Mouse (Mus musculus) stomach, postnatal 0 days (tissue): ENCODE results near the gene Gm11937.

Experiments
- CTCF ChIP-seq: IDR thresholded peaks from 2 replicates; pipeline ENCODE4 v1.5.1; 2016; ENCODE audit warnings: antibody characterized with exemption, low read depth, mild to moderate bottlenecking, moderate library complexity
- EP300 ChIP-seq: optimal IDR thresholded peaks from 2 replicates; pipeline ENCODE3; 2016; ENCODE audit warnings: antibody characterized with exemption

DNA sequence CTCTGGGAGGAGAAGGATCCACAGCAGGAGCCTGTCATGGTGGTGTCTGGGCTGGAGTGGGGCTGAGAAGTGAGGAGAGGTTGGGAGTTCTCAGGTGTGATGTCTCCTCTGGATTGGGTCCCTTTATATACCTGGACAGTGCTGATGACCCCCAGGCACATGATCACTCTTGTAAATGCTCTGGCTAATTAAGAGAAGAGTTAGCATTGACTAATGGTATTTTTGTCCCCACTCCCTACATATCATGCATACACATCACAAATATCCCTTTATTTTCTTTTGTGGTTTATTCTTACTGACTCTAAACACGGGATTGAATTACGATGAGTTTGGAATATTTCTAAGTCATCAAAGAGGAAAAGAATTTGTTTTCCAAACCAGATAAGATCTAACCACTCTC lies 10.3 kb upstream of the Gm11937 start, which contains the start of gene Gm11562:
- no peak for TF ChIP-seq CTCF
- TF ChIP-seq EP300, result no peak
